Mouse (Mus musculus) gastrocnemius, adult 8-10 months (tissue): Measurements from ENCODE around the gene Sema3c. TPM values are rescaled to one million over a fixed set of nuclear protein-coding genes. Genes with fewer than 3 reads are reported as not detected.

Source experiments
- DNase-seq, 2 experiments: peaks; one replicate each; pipeline ENCODE4 v3.0.0; 2022; ENCODE audit warnings: low spot score in 2 of 2
- total RNA-seq, 4 experiments: library from RNA; stranded (reverse); gene quantifications; 2 replicates each; pipeline ENCODE4 v1.2.4; 2022

Sema3c gene
- total RNA-seq, 4 experiments from 2014 or later, result 47.8 to 59.3 (median 49.8) TPM

GRCm38 (mm10) chr5:17776571-17776970 is 202.5 kb downstream of the Sema3c start:
- no peak for DNase-seq

Other genes starting within 250 kb of the Sema3c start
- not detected for gene Speer4f2, start 201.1 kb upstream of the Sema3c start, total RNA-seq
- gene Speer4f1, start 98.2 kb upstream of the Sema3c start, total RNA-seq, result not detected